Mouse (Mus musculus) embryo, embryonic 11.5 days (tissue): ENCODE data around the gene Cdkl3.

Experiments used
- DNase-seq: peaks from one replicate; pipeline ENCODE4 v3.0.0-alpha.2; 2012; ENCODE audit warnings: low read depth, low spot score

The Cdkl3 gene

DNA sequence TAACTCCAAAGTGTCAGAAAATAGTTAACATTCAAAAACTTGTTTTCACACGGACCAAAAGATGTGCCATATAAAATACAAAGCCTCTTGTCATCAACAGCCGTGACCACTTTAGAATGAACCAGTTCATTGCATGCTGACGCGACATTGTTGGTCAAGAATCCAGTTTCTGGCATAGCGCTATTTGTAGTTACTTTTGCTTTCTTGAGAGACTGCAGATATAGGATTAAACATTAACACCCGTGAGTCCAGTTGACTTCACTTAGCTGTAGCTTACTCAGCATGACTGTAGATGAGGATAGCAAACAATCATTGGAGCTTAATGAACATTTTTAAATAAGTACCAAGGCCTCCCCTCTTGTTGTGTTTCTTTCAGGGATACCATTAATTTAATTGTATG is 118.0 kb downstream of the Cdkl3 start:
- no peak for DNase-seq

GRCm38 (mm10) chr11:52124468-52124867 is 120.4 kb downstream of the Cdkl3 start:
- no peak for DNase-seq

DNA sequence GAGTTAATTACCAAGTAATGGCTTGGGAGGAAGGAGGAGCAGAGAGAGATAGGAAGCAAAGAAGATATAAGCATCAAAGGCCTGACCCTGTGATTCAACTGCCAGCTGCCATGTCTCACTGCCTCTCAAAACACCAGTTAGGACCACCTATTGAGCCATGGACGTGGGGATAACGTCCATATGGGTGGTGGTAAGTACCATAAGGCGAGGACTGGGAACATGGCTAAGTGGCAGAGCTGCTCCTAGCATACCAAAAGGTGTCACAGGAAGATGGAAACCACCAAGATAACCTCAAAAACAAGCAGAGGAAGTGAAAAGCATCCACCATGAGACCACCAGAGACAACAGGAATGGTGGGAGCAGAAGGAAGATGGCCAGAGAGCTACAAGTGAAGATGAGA is 123.1 kb downstream of the Cdkl3 start:
- DNase-seq = no peak

- no peak for DNase-seq
Observed at GRCm38 (mm10) chr11:52127760-52128159, 123.7 kb downstream of the Cdkl3 start.

GRCm38 (mm10) chr11:52128316-52129061 is 124.5 kb downstream of the Cdkl3 start:
- DNase-seq = no peak

DNA sequence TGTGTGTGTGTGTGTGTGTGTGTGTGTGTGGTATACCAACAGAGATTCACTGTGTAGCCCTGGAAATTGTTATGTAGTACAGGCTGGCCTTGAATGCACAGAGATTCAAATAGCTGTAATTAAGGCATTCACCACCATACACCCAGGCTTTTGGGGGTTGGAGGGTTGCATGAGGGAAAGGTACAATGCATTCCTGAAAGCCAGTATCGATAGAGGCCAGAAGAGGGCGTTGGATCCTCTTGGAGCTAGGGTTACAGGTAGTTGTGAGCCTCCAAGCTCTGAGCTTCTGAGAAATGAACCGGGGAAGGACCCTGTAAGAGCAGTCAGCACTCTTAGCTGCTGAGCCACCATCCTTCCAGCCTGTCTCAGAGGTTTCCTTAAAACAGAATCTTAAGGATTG is 125.2 kb downstream of the Cdkl3 start:
- DNase-seq = no peak

DNA sequence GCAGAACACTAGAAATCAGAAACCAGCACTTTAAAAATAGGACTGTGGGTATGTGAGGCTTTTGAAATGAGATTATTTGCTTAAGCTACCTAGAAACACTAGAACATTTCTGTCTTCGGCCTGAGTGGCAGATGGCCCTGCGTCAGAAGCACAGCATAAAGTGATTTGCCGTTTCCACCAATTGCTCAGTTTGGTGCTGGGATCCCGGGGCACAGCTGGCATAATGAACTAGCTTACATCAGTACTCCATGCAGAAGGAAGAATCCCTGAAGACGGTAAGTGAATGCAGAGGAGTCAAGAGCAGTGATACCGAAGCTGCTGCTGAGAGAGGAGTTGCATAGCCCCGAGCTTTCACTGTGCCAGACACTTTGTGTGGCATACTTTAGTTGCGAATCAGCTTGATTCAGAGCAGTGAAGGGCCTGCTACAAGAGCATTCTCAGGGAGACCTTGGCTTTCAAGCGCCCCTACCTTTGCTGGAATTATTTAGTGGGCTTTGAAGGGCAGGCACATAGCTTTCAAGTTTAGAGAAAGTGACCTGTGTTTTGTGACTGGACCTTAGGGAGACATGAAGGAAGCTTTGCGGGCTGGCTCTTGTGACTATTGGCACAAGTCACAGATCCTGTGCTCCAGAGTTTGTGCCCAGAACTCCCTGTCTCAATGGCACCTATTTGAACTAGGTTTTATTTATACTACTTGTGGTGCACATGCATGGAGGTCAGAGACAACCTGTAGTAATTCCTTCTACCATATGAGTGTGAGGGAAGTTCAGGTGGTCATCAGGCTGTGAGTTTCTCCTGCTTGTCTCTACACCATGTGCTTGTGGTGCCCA is 125.8 kb downstream of the Cdkl3 start:
- no peak for DNase-seq

DNA sequence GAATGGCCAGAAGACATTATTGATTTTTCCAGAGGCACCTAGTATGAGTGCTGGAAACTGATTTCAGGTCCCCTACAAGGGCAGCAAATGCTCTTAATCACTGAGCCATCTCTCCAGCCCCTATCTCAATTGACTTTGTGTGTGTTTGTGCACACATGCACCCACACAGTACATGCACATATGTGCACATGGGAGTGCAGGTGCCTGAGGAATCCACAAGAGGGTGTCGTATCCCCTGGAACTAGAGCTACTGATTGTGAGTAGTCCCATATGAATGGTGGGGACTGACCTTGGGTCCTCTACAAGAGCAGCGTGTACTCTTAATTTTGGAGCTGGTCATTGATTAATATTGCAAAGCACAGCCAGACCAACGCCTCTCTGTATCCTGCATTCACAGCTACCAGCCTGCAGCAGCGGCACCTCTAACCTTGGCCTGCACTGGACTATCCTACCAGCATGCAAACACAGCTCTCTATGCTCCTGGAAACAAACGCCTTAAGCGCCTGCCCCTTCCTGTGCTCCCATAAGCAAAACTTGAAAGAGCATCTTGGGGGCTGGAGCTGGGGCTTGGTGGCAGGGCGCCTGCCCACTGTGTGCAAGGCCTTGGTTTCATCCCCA is 126.5 kb downstream of the Cdkl3 start:
- DNase-seq = no peak
